Mouse (Mus musculus) retina, embryonic 14.5 days (tissue): ENCODE measurements at regions not wholly inside any gene's neighbourhood (a gene's known extent, or its start where the extent isn't known, plus 50 kb on each side); places are given as distances from the start of the nearest gene placed in this dataset.
A peak's percentile ranks its signal among the peaks of the same experiment; 100 is the strongest.

Experiments used
- DNase-seq: peaks from one replicate; pipeline ENCODE4 v3.0.0-alpha.2; 2015; ENCODE audit warnings: low spot score

GRCm38 (mm10) chr2:124775737-124776136 lies 292.2 kb upstream of the Slc24a5 start:
- DNase-seq: no peak

DNA sequence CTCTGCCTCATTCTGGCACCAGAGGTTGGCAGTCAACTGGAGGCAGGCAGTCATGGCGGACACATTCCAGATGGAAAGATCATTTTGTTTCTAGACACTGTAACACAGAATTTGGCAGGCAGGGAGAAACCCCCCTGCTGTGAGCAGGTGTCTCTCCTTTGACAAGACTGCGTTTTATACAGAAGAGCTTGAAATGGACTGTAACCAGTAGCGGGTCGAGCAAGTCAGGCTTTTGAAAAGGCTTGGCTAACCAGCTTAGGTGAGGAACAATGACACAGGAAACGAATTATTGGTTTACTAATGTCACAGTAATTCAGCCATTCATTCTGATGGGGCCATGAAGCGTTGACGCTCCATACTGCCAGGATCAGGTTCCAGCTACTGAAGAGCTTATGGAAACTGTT lies 275.3 kb upstream of the Slc24a5 start:
- peak; percentile 8 for DNase-seq

DNA sequence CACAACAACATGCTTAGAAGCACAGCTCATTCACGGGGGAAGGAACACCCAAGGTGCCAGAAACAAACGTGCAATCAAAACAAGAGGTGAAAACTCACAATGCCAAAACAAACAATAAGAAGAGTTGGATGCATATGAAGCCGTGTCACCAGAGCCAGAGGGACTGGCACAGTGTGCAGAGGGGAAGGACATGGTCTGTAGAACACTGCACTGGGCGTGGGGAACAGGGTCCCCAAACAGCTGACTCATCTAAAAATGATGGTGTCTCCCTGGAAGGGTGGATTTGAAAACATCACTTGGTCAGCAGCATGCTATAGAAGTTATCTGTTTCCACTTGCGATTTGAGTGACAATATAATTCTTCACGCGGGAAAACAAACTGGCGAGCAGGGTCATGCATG lies 256.2 kb upstream of the Slc24a5 start:
- no peak for DNase-seq

DNA sequence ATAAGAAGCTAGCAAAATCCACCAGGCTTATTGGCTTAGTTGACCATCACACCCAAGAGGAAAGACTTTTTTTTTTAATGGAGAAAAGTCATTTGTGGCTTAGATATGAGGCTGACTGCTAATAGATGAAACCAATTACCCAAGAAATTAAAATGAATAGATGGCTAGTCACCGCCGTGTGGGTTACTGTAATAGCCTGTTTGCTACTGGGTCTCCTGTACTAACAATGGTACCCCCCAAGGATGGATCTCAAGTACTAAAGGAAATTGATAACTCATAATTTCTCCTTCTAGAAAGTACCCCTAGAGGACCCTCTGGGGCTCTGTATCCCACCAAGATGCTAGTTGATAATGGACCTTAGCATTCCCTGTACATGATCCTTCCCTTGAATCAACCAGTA lies 251.1 kb upstream of the Slc24a5 start:
- DNase-seq: no peak

DNA sequence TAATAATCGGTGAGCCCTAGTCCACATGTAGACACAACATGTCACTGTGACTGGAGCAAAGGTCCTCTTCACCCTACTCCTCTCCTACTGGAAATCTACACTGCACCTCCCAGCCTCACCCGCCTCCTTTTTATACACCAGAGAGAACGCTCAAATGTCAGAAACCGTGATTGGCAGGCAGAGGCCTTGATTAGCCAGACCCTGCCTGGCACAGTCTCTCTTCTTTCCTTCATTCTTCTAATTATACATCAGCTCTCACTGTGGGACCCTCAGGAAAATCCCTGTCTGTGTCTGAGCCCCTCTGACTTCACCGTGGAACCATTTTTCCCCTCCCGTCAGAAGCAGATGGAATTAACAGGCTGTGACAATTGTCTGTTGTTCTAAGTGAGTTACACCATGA lies 248.1 kb upstream of the Slc24a5 start:
- no peak for DNase-seq

DNA sequence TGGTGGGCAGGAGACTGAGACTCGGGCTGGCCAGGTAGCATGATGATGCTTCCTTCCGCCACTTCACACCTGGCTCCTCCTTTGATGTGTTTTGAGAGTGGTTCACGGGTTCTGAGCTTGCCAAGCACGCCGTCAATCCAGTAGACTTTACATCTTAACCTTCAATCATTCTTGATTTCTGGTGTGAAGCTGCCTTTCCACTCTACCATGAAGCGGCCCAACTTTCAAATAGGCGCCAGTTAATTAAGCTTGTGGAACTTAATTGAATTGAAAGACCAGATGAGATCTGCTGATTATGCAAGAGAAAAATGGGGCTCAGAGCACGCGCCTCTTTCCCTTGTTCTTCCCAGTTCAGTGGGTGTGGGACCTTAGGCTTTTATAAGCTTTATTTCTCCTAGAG lies 247.1 kb upstream of the Slc24a5 start:
- no peak for DNase-seq

GRCm38 (mm10) chr2:124821366-124821765 lies 246.6 kb upstream of the Slc24a5 start:
- DNase-seq: no peak

- no peak for DNase-seq
These were observed 219.1 kb upstream of the Slc24a5 start for GRCm38 (mm10) chr2:124848812-124849211.

DNA sequence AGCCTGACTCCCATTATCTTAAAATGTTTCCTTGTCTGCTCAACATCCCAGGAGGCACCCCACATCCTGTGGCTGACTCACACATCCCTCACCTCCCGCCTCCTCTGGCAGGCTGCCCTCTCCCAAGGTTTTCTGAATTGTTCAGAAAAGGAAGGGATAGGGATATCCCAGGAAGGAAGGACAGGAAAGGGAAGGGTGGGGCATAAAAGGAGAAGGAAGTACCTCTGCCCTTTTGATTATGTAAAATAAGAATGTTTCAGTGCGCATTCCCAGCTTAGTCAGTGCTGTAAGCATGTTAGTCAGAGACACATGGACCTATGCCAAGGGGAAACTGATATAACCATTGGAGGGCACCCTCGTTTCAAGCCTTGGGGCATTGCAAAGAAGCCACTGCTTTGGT lies 209.4 kb upstream of the Slc24a5 start:
- DNase-seq: no peak

DNA sequence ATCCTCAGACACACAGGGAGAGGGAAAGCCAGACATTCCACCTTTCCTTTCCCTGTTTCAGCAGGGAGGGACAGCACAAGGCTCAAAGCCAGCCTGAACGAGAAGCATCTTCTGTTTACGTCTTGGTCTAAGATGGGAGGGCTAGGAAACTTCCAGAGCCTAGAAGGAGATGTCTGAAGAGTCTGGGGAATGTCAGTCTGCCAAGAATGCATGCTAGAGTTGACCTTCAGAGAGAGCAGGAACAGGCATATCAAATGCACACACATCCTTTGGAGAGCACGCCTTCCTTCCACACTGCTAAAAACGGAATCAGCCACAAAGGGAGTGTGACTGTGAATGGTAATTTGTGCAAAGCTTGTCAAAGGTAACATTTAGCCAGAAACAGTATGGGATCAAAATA lies 179.7 kb upstream of the Slc24a5 start:
- no peak for DNase-seq

- DNase-seq: no peak
These were observed 172.9 kb upstream of the Slc24a5 start for GRCm38 (mm10) chr2:124895002-124895401.

GRCm38 (mm10) chr2:124903556-124903955 lies 164.4 kb upstream of the Slc24a5 start:
- no peak for DNase-seq

- DNase-seq: no peak
These were observed 162.8 kb upstream of the Slc24a5 start for GRCm38 (mm10) chr2:124905076-124905475.

GRCm38 (mm10) chr2:124918986-124919761 lies 148.8 kb upstream of the Slc24a5 start:
- DNase-seq: no peak

DNA sequence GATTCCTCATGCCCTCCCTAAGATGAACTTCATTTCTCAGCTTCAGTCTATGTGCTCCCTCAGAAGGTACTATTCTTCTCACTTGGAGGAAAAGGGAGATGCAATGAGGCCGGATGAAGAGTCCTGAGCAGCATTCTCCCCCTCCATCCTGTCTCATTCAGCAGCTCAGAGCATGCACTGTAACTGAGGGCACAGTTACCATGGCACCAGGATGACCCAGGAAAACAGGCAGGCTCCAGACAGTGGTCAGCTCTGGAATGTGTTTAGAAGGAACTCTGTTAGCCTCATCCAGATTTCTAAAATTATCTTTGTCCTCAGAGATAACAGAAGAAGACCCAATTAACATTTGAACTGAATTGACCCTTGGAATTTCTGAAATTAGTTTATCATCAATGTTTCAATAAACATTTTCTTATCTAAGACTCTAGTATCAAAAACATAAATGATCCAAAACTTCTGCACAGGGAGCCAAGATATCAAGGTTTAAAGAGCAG lies 148.1 kb upstream of the Slc24a5 start:
- no peak for DNase-seq

GRCm38 (mm10) chr2:124920265-124920664 lies 147.7 kb upstream of the Slc24a5 start:
- no peak for DNase-seq

DNA sequence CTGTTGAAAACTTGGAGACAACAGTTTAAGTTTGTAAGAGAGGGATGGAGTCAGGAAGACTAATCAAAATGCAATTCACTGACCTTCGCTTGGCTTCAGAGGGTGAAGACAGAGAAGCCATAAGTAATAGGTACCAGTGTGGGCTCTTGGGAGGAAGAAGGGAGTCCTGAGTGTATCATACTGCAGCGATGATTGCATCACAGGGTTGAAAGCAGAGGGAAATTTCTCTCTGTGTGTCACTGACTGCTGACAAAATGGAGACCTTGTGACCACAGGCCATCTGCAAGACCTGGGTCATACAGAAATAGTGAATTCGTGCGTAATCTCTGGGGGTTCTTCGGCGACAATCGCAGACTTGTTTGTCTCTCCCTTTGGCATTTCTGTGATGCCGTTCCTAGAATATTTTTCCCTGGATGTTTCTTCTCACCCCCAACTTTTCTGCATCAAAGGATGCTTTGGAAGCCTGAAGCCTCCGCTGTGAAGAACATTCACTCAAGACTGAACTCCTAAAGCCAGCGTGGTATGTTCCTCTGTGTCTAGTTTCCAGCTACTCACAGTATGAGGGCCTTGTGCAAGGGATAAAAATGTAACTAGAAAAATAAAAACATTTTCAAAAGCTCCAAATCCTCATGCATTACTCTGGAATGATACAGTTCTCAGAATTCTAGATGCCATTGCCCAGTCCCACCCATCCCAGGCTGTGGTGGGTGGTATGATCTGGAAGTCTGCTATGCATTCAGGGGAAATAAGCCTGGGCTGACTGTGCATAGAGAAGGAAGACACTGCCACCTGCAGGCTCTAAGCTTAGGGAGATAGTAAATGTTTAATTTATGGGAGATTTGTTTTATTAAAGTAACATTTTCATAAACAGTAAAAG lies 139.8 kb upstream of the Slc24a5 start:
- peak; percentile 70 for DNase-seq

DNA sequence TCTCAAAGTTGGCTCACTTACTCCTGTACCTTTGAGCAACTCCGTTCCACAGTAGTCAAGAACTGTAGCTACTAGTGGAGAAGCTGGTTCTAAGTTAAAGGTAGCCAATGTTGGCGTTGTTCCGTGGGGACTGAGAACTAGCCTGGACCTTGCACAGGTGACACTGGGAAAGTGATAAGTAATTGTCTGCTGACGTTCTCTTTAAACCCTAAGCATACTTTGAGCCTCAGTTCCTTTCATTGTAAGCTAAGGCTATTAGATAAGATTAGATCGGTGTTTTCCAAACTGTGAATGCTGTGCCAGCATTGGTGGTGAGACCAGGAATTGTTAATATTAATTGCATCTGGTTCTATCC lies 139.2 kb upstream of the Slc24a5 start:
- DNase-seq: no peak

DNA sequence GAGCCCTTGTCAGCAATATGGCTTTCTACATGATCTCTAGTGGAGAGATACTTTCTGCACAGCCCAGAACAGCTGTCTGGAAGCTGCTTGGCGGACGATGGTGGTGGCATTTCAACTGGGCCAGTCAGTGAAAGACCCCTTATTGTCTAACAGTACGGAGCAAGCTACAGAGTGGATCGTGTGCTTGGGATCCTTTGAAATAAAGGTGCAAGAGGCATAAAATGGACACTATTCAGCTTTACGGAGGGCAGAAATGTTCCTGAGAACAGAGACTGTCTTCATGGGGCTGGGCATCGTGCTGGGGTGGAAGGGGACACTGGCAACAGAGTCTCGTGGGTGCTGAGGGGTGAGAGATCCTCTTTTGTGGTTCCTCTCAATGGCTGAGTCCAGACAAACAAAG lies 137.2 kb upstream of the Slc24a5 start:
- no peak for DNase-seq

DNA sequence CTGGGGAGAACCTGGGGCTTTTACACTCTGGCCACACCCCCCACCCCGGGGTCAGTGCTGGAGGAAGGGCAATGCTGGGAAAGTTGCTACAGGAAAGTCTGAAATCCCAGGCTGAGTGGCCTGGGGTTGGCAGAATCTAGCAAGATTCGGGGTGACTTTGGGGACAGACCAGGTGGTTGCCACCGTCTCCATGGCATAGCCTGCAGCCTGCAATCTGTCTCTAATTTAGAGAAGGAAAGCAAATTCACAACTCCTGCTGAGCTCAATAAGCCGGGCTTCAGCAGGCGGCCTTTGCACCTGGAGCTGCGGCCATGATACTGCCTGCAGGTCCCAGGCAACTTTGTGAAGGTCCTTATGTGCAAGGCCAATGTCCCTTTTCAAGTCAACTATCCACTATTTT lies 135.4 kb upstream of the Slc24a5 start:
- DNase-seq: no peak

DNA sequence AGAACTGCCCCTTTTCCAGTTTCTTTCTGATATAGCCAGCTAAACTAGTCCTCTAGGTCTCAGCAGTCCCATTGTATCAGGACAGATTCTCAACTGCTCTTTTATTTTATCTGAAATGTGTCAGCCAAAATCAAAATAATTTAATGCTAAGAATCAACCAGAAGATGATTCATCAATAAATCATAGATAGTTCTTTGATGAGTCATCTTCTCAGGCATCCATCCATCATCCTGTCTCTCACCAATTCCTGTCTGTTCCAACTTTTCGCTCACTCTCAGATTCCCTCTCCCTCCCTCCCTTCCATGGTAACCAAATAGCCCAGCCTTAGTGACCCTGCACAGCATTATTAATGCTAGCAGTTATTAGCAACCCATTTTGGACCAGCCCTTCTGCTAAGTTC lies 134.0 kb upstream of the Slc24a5 start:
- DNase-seq: no peak

DNA sequence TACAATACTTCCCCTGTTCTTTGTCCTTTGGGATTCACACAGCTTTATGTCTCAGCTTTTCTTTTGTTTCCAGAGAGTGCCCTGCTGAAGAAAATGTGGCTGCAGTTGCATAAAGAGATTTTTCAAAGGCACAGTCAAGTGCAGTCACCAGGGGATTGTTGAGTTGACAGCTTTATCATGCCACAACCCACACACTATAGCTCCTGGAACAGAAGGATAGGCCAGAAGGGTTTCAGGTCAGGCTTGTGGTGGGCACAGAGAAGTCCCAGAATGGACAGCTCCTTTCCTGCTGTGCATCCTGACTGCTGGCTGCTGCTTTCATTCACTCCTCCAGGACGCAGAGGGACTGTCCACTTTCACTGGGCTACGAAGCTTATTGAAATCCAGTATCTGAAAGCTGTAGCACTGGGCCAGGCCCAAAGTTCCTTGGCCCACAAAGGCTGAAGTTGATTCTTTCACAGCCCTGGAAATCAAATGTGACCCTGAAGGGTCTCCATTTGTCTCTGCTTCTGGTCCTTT lies 119.6 kb upstream of the Slc24a5 start:
- DNase-seq: no peak

GRCm38 (mm10) chr2:124948812-124949211 lies 119.1 kb upstream of the Slc24a5 start:
- DNase-seq: peak; percentile 12
